In the genomic region with DNA sequence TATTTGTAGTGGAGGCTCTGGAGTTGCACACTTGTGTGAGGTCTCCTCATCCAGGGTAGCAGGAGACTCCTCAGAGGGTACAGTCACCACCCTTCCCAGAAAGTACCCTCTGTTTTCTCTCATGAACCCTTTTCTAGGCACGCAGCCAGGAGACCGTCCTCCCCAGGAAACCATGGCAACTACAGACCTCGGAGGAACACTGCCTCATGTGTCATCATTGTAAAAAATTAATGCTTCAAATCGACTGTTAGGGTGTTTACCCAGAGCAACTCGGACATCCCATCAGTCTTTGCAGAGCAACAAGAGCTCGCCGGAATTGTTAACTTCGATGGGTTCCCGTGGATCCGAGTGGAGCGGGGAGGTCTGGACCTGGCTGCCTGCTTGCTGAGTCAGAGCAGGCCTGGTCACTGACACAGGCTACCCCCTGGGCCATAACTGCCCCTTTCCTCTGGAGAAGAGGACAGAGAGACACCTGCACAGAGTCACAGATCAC, we compare ENCODE assay signal across 8 mouse cellular contexts.
DNase-seq lines count a peak whose midpoint lies in the region; ATAC-seq and TF ChIP-seq lines count a peak whose summit lies in the region.

No protein-coding gene starts in this region.

- peak; percentile 67 for ATAC-seq in lung, embryonic 14.5 days (ENCODE audit: insufficient read depth)
- peak; percentile 80 for ATAC-seq in hindbrain, embryonic 12.5 days (ENCODE audit: low FRiP score)
- no peak for ATAC-seq in erythroblast, adult 5-6 weeks (replicated peaks; ENCODE audit: low FRiP score, poor library complexity, severe bottlenecking)

- peak; percentile 88 for DNase-seq in lung, embryonic 14.5 days
- DNase-seq in lung, adult 2 months: no peak
- peak; percentile 76 for DNase-seq in adrenal gland, postnatal 10 days
- DNase-seq in layer of hippocampus, postnatal 14 days (ENCODE audit: low spot score in 2 of 2): peak; percentile 39 to 42
- DNase-seq in thymus, postnatal 25 days: no peak

- no peaks in the 10 kb centered on the region for H3K36me3 ChIP-seq in lung, embryonic 14.5 days (ENCODE audit: insufficient read depth)
- H3K36me3 ChIP-seq in hindbrain, embryonic 12.5 days: no peaks in the 10 kb centered on the region
- H3K36me3 ChIP-seq in myocyte (ENCODE audit: control insufficient read depth, insufficient read depth): no peaks in the 10 kb centered on the region

- peaks cover 36% of the 10 kb centered on the region for H3K4me1 ChIP-seq in lung, embryonic 14.5 days (ENCODE audit: insufficient read depth)
- no peaks in the 10 kb centered on the region for H3K4me1 ChIP-seq in lung, adult 2 months (ENCODE audit: control insufficient read depth, insufficient read depth, low read length)
- peaks cover 20% of the 10 kb centered on the region for H3K4me1 ChIP-seq in hindbrain, embryonic 12.5 days

- TF ChIP-seq CTCF in lung, embryonic 14.5 days (IDR thresholded peaks at IDR 0.05; ENCODE audit: low read depth): no peak
- TF ChIP-seq CTCF in lung, adult 2 months (IDR thresholded peaks at IDR 0.05; ENCODE audit: insufficient read depth, low read length): no peak

- peak overlapping the region; percentile 19 for H3K27ac ChIP-seq in lung, embryonic 14.5 days (ENCODE audit: low read depth)
- H3K27ac ChIP-seq in hindbrain, embryonic 12.5 days: no peak overlapping the region

- 7% methylated on average over 11 of the region's 11 CpGs for WGBS in lung, embryonic 14.5 days
- 13% methylated on average over 11 of the region's 11 CpGs for WGBS in lung, adult 2 months
- WGBS in hindbrain, embryonic 12.5 days: 50% methylated on average over 11 of the region's 11 CpGs

- H3ac ChIP-seq in myocyte (ENCODE audit: control insufficient read depth, insufficient read length): no peak overlapping the region

- no peaks in the 10 kb centered on the region for H3K79me2 ChIP-seq in myocyte (ENCODE audit: control insufficient read depth, insufficient read depth)

- H3K4me2 ChIP-seq in lung, embryonic 14.5 days: no peak overlapping the region
- no peak overlapping the region for H3K4me2 ChIP-seq in hindbrain, embryonic 12.5 days (replicated peaks)
- peak overlapping the region; percentile 24 for H3K4me2 ChIP-seq in myocyte (ENCODE audit: low read depth)

- H3K27me3 ChIP-seq in lung, embryonic 14.5 days (ENCODE audit: insufficient read depth, low read length): no peaks in the 10 kb centered on the region
- H3K27me3 ChIP-seq in hindbrain, embryonic 12.5 days: no peaks in the 10 kb centered on the region
- no peaks in the 10 kb centered on the region for H3K27me3 ChIP-seq in myocyte (ENCODE audit: control insufficient read depth, insufficient read depth, insufficient read length)

- no peaks in the 10 kb centered on the region for H3K9me3 ChIP-seq in lung, embryonic 14.5 days (ENCODE audit: low read depth, low read length)
- H3K9me3 ChIP-seq in hindbrain, embryonic 12.5 days (replicated peaks): no peaks in the 10 kb centered on the region

- H3K4me3 ChIP-seq in lung, embryonic 14.5 days (ENCODE audit: low read depth, low read length): no peak overlapping the region
- H3K4me3 ChIP-seq in lung, adult 2 months (replicated peaks; ENCODE audit: extremely low read depth, low read depth, low read length): no peak overlapping the region
- no peak overlapping the region for H3K4me3 ChIP-seq in hindbrain, embryonic 12.5 days
- H3K4me3 ChIP-seq in myocyte: no peak overlapping the region

- no peak overlapping the region for H3K9ac ChIP-seq in lung, embryonic 14.5 days
- no peak overlapping the region for H3K9ac ChIP-seq in hindbrain, embryonic 12.5 days

- TF ChIP-seq POLR2A in lung, adult 2 months (IDR thresholded peaks at IDR 0.05; ENCODE audit: borderline replicate concordance, extremely low read depth, low read depth, low read length): no peak
- TF ChIP-seq POLR2A in myocyte (IDR thresholded peaks at IDR 0.05; ENCODE audit: insufficient read length, low read depth): no peak

TF ChIP-seq in myocyte, 11 proteins besides CTCF, POLR2A, EP300 and RAD21:
- TF ChIP-seq SRF (IDR thresholded peaks at IDR 0.05; ENCODE audit: control insufficient read depth, insufficient read length, low read depth) (no peak), MYOG (IDR thresholded peaks at IDR 0.05; ENCODE audit: control insufficient read depth in 1 of 3, insufficient read depth in 1 of 3, insufficient read length in 2 of 3, low read depth in 2 of 3) (no peak), POLR2AphosphoS2 (IDR thresholded peaks at IDR 0.05; ENCODE audit: insufficient read length, low read depth) (no peak), USF1 (IDR thresholded peaks at IDR 0.05; ENCODE audit: low read depth) (no peak), E2F4 (IDR thresholded peaks at IDR 0.05; ENCODE audit: insufficient read depth) (no peak), CEBPB (IDR thresholded peaks at IDR 0.05; ENCODE audit: insufficient read depth, poor library complexity, severe bottlenecking) (no peak), TCF3 (IDR thresholded peaks at IDR 0.05; ENCODE audit: insufficient read length, low read depth) (no peak), TCF12 (IDR thresholded peaks at IDR 0.05; ENCODE audit: insufficient read depth, poor library complexity, severe bottlenecking) (no peak), MYOD1 (IDR thresholded peaks at IDR 0.05; ENCODE audit: control insufficient read depth in 1 of 3, insufficient read length in 2 of 3, low read depth in 2 of 3) (no peak), MAX (IDR thresholded peaks at IDR 0.05; ENCODE audit: low read depth) (no peak), REST (IDR thresholded peaks at IDR 0.05; ENCODE audit: insufficient read depth, insufficient read length) (no peak)
TF ChIP-seq in myocyte: peak in this region for 0.

Comparison
In these comparisons a context has a peak if more than half of its experiments do, and no peak if none do; other contexts are left out.
1. DNase-seq: peak in lung, embryonic 14.5 days (single experiment), adrenal gland, postnatal 10 days (single experiment) and layer of hippocampus, postnatal 14 days (2 of 2); none in lung, adult 2 months (single experiment) and thymus, postnatal 25 days (single experiment).